Mouse (Mus musculus) heart, adult 8-10 months (tissue): ENCODE data around the gene Acp5. TPM values are rescaled to one million over a fixed set of nuclear protein-coding genes. Genes with fewer than 3 reads are reported as not detected.
"Not testable (repeated sequence)": the region's sequence is repeated elsewhere in the genome, so short reads cannot be mapped to it uniquely, and the experiment has no call there.

Experiments used
- DNase-seq: peaks from one replicate; pipeline ENCODE4 v3.0.0; 2022; ENCODE audit warnings: low spot score
- total RNA-seq, 4 experiments: library from RNA; stranded (reverse); gene quantifications; 2 replicates each; pipeline ENCODE4 v1.2.4; 2022

The Acp5 gene
- total RNA-seq, result 1 to 10 TPM in 3 of 4 experiments, under 1 TPM in 1; 0.98 to 1.6 (median 1.2) TPM

- DNase-seq, result no peak
Measured at GRCm38 (mm10) chr9:22135644-22136390, at the start of gene Acp5. Gene Acp5 (minus strand): TSS chr9:22135711.

- no peak for DNase-seq
Measured at GRCm38 (mm10) chr9:22172318-22172717, 36.8 kb upstream of the Acp5 start.

GRCm38 (mm10) chr9:22169327-22169726 lies 33.8 kb upstream of the Acp5 start:
- DNase-seq, result no peak

GRCm38 (mm10) chr9:22167751-22168150 lies 32.2 kb upstream of the Acp5 start:
- DNase-seq, result no peak

GRCm38 (mm10) chr9:22166686-22167085 lies 31.2 kb upstream of the Acp5 start:
- no peak for DNase-seq

- DNase-seq, result no peak
Measured at GRCm38 (mm10) chr9:22165964-22166363, 30.5 kb upstream of the Acp5 start.

GRCm38 (mm10) chr9:22164711-22165668 lies 29.5 kb upstream of the Acp5 start:
- DNase-seq, result peak; percentile 7

- DNase-seq, result no peak
Measured at GRCm38 (mm10) chr9:22162912-22163311, 27.4 kb upstream of the Acp5 start.

- DNase-seq, result no peak
Measured at GRCm38 (mm10) chr9:22162305-22162704, 26.8 kb upstream of the Acp5 start.

GRCm38 (mm10) chr9:22161299-22161698 lies 25.8 kb upstream of the Acp5 start:
- DNase-seq, result no peak

- DNase-seq, result no peak
Measured at GRCm38 (mm10) chr9:22157516-22158265, 22.2 kb upstream of the Acp5 start.

- DNase-seq, result peak; percentile 98
Measured at GRCm38 (mm10) chr9:22156497-22157245, 21.2 kb upstream of the Acp5 start, which contains the start of gene Pigyl. Gene Pigyl (plus strand): TSS chr9:22156846.

- peak; percentile 71 for DNase-seq
Measured at GRCm38 (mm10) chr9:22155614-22156013, 20.1 kb upstream of the Acp5 start.

GRCm38 (mm10) chr9:22153810-22154209 lies 18.3 kb upstream of the Acp5 start:
- no peak for DNase-seq

- DNase-seq, result no peak
Measured at GRCm38 (mm10) chr9:22150946-22151345, 15.4 kb upstream of the Acp5 start.

GRCm38 (mm10) chr9:22150249-22150693 lies 14.8 kb upstream of the Acp5 start:
- DNase-seq, result not testable (repeated sequence)

- DNase-seq, result no peak
Measured at GRCm38 (mm10) chr9:22149426-22150248, 14.1 kb upstream of the Acp5 start.

- no peak for DNase-seq
Measured at GRCm38 (mm10) chr9:22144304-22144965, 8.9 kb upstream of the Acp5 start.
